Mouse (Mus musculus) embryonic fibroblast, embryonic 13.5 days (primary cell): ENCODE results near the gene H2-M5. TPM values are rescaled to one million over a fixed set of nuclear protein-coding genes. Genes with fewer than 3 reads are reported as not detected.

Experiments used
- H3K27ac ChIP-seq: 2 replicates; pipeline ENCODE4 v1.5.1; 2012; ENCODE audit warnings: low read length, control low read depth, inconsistent platforms; ENCODE audit not compliant: insufficient read depth
- H3K4me1 ChIP-seq: 2 replicates; pipeline ENCODE4 v1.6.1; 2011; ENCODE audit warnings: low read length; ENCODE audit not compliant: control insufficient read depth, insufficient read depth
- H3K4me3 ChIP-seq: 2 replicates; pipeline ENCODE4 v1.5.1; 2011; ENCODE audit warnings: mild to moderate bottlenecking, control low read depth, low read length; ENCODE audit not compliant: insufficient read depth
- CTCF ChIP-seq: IDR thresholded peaks from 2 replicates; pipeline ENCODE4 v1.5.1; 2011; ENCODE audit warnings: mild to moderate bottlenecking, control low read depth, low read length, moderate library complexity, borderline replicate concordance; ENCODE audit not compliant: insufficient read depth
- POLR2A ChIP-seq: IDR thresholded peaks from 2 replicates; pipeline ENCODE4 v1.6.1; 2011; ENCODE audit warnings: low read depth, mild to moderate bottlenecking, control low read depth, low read length, moderate library complexity
- polyA plus RNA-seq: library from polyadenylated mRNA; stranded (reverse); fragments of >200 nt; gene quantifications from 2 replicates; pipeline ENCODE4 v1.2.4, GENCODE M21; 2011; ENCODE audit warnings: low read depth; ENCODE audit not compliant: missing spikeins, insufficient read length

H2-M5 gene
- polyA plus RNA-seq, 1 experiment, result 0.51 TPM

DNA sequence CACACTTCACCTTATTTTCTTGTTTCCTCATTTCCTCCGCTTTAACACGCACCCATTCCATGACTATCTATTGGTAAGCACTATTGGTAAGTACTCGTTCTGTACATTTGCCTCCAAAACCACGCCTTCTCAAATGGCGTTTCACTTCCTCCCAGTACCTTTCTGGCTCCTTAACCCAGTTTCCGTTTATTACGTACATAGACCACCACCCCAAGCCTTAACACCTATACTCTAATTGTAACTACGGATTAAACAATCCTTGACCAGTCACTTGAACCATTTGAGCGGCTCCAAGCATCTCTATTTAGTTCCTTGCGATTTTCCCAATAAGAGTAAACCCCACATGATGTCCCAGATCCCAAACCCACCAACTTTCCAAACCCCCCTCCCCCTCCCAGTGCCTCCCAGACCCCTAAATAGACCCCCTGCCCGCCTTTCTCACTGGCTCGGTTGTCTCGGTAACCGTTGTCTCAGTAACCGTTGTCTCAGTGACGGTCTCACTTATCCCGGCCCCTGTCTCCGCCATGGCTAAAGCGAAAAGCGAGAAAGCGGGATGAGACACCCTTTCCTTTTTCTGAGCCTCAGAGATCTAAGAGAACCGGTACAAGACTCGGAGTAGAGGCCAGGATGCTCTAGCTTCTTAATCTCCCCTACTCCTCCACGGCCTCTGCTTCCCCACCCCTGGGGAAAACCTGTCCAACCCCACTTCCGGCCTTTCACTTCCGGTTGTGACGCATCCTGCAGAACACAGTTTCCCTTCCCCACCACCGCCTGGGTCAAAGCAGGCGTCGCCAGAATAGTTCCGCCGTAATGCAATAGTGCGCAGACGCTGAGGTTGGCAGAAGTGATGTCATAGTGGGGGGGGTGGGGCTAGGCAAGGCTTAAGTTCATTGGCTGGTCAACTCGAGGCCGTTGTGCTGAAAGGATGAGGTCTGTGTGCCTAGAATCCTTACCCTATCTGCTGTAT lies 38.1 kb downstream of the H2-M5 start, which contains the start of gene Ppp1r11:
Ppp1r11 (minus strand) TSS at position 761 of the 967 bp plus-strand sequence.
- Histone ChIP-seq H3K4me3 (peak within 1 kb of the TSS; percentile 96), H3K4me1 (peaks cover 3% of the 10 kb centered on the region; the same call in 1 of the 2 replicates), H3K27ac (0 out of 2 replicates have a peak within 1 kb of the TSS, but pooled peaks have one; percentile 19)
- TF ChIP-seq CTCF, result no peak
- peak; percentile 72 for TF ChIP-seq POLR2A

DNA sequence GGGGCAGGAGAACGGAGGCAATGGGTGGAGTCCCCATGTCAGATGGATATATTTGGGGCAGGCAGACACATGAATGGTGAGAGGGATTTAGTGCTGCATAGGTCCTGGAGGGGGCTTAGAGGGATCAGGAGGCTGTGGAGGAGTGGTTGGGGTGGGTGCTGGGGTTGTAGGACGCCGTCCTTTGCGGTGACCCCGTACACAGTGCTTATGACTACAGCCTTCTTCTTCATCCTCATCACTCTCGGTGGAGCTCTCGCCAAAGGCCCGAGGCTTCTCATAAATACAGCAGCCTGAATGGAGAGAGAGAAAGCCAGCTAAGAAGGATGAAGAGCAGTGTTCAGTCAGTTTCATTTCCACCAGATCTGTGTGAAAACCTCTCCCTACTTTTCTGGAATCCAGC lies 40.1 kb downstream of the H2-M5 start:
- no peak for TF ChIP-seq POLR2A
- no peak for TF ChIP-seq CTCF
- peaks cover 3% of the 10 kb centered on the region; the same call in 1 of the 2 replicates for H3K4me1 ChIP-seq
- no peak overlapping the region for H3K4me3 ChIP-seq

DNA sequence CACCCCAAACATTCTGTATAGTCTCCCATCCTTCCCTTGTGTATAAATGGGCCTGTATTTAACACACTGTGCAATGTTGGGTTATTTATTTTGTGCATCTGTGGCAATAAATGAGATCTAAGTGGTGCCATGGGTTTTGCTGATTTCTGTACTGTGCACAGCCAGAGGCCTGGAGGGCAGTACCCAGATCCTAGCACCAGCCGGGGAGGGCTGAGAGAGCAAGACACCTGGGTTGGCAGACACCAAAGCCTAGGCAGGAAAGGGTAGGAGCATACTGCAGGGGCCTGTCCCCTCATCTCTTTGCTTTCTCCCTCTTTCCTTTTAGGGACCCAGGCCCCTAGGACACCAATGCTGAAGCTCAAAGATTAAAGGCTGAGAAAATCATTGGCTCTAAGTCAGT lies 41.1 kb downstream of the H2-M5 start:
- Histone ChIP-seq H3K4me3 (no peak overlapping the region), H3K27ac (no peak overlapping the region), H3K4me1 (peaks cover 3% of the 10 kb centered on the region; the same call in 1 of the 2 replicates)
- TF ChIP-seq CTCF (no peak), POLR2A (no peak)

More for the DNA sequence above, 40.1 kb downstream of the H2-M5 start:
- H3K27ac ChIP-seq, result no peak overlapping the region

DNA sequence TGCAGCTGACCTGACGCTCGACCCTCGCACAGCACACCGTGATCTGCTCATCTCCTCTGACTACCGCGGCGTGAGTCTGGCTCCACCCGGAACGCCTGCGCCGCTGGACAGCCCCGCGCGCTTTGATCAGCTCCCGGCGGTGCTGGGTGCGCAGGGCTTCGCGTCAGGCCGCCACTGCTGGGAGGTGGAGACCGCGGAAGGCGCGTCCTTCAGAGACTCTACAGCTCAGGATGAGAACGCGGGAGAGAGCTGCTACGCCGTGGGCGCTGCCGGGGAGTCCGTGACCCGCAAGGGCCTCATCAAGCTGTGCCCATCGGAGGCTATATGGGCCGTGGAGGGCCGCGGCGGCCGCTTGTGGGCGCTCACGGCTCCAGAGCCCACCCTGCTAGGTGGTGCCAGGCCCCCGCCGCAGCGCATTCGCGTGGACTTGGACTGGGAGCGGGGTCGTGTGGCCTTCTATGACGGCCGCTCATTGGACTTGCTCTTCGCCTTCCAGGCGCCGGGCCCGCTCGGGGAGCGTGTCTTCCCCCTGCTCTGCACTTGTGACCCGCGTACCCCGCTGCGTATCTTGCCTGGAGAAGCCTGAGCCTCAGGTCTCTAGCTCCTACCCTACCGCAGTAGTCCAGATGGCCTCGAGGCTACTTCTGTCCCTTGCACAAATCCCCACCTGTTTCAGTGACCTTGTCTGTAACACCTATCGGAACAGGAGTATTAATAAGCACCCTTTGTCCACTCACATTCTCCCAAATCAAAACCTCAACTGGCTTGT lies 42.1 kb downstream of the H2-M5 start:
- H3K4me3 ChIP-seq, result peak overlapping the region; percentile 23
- TF ChIP-seq CTCF, result no peak
- TF ChIP-seq POLR2A, result peak; percentile 50; the same call in 1 of the 2 replicates
- H3K4me1 ChIP-seq, result peaks cover 7% of the 10 kb centered on the region; the same call in 1 of the 2 replicates
- H3K27ac ChIP-seq, result no peak overlapping the region

DNA sequence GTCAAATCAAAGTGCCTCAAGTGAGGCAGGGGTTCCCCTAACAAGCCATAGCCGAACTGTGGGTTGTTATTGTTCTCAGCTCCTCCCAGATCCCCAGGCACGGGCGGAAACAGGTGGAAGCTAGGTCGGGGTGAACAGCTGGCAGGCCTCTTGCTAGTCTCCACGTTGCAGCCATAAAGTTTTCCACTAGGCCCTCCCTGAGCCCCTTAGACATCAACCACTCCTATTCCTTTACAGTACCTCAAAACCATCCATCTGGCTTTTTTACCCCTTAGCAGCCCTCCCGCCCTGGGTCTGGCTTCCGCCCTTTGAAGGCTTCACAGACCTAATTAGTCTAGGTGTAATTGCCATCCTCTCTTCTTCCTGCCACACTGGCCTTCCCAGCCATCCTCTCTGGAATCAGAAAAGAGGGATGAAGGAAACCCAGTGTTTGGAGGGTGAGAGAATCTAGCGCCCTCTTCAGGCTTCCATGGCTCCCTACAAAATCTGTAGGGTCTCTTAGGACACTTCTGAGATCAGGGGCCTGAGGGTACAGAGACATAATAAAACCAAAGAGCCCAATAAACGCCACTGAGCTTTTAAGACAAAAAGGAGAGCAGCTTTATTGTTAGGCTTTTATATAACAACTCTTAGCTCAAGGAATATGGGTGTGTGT lies 45.1 kb downstream of the H2-M5 start:
- Histone ChIP-seq H3K27ac (no peak overlapping the region), H3K4me3 (no peak overlapping the region), H3K4me1 (0 out of 2 replicates have a peak, but pooled peaks cover 4% of the 10 kb centered on the region)
- TF ChIP-seq POLR2A (no peak), CTCF (no peak)

DNA sequence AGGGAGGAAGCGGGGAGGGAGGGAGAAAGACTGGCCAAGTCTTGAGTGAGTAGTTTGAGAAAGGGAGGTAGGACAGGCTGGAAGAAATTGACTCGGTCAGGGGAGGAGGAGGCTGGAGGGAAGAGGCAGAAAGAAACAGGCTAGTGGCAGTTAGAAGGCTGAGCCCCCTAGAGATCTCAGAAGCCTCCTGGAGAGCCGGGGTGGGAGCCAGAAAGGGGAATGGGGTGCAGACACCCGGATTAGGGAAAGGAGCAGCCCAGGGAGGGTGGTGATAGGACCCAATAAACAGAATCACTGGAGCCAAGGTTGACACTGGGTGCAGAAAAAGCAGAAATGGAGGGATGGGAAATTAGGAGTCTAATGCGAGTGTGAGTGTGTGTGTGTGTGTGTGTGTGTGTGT lies 45.6 kb downstream of the H2-M5 start:
- no peak overlapping the region for H3K4me3 ChIP-seq
- H3K27ac ChIP-seq, result no peak overlapping the region
- 0 out of 2 replicates have a peak, but pooled peaks cover 4% of the 10 kb centered on the region for H3K4me1 ChIP-seq
- TF ChIP-seq POLR2A (no peak), CTCF (no peak)

DNA sequence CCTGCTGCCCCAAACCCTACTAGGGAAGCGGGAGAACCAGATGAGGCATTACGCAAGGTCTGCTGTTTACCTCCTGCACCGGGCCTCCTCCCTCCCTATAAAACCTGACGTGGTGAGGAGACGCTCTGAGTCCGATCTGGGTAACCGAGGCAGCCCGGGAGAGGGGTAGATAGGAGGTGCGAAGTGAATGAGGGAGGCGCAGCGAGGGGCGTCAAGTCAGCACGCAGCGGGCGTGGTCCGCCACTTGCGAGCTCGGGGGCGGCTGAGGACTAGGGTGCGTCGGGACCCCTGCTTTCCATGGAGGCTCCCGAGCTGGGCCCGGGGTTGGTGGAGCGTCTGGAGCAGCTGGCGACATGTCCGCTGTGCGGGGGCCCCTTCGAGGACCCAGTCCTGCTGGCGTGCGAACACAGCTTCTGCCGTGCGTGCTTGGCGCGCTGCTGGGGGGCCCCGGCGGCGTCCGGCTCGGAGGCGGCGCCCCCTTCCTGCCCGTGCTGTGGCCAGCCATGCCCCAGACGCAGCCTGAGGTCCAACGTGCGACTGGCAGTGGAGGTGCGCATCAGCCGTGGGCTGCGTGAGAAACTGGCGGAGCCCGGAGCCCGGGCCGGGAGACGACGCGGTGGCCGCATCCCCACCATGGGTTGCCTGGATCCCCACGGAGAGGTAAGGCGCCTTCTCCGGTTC lies 46.4 kb downstream of the H2-M5 start, which contains the start of gene Rnf39:
Rnf39 (plus strand) TSS at position 128 of the 681 bp plus-strand sequence.
- Histone ChIP-seq H3K4me3 (peak within 1 kb of the TSS; percentile 9; the same call in 1 of the 2 replicates), H3K4me1 (0 out of 2 replicates have a peak, but pooled peaks cover 4% of the 10 kb centered on the region), H3K27ac (no peak within 1 kb of the TSS)
- TF ChIP-seq CTCF (no peak), POLR2A (no peak)

DNA sequence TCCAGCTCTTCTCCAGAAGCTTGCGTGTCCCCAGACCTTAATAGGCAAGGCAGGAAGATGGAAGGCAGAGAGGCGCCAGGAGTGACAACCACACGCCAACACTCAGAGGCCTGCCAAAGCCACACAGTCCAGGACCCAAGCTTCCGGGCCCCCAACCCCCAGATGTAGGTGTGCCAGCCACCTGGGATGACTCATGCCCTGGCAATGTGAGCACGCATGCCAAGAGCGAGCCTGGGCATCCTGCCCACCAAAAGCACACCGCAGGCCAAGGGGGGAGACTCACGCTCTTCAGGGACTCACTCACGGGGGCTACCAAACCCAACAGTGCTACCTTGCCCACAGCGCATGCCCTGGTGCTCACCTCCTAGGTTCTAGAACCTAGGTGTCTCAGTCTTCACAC lies 46.9 kb downstream of the H2-M5 start:
- Histone ChIP-seq H3K4me1 (0 out of 2 replicates have a peak, but pooled peaks cover 4% of the 10 kb centered on the region), H3K4me3 (peak overlapping the region; percentile 9; the same call in 1 of the 2 replicates), H3K27ac (no peak overlapping the region)
- no peak for TF ChIP-seq CTCF
